Mouse (Mus musculus): ENCODE data around the gene Iqcf3. TPM values are rescaled to one million over a fixed set of nuclear protein-coding genes. Genes with fewer than 3 reads are reported as not detected.
A peak's percentile ranks its signal among the peaks of the same experiment; 100 is the strongest.

Gene Iqcf3
- polyA plus RNA-seq, 1 experiment from 2014 or later, result not detected

- Histone ChIP-seq H3K4me3 (ENCODE audit: low read depth, low read length) (peak overlapping the region; percentile 70), H3K9me3 (replicated peaks; ENCODE audit: control insufficient read depth, low read length) (no peaks in the 10 kb centered on the region), H3K27me3 (replicated peaks; ENCODE audit: control insufficient read depth, insufficient read depth, low read length) (no peaks in the 10 kb centered on the region), H3K4me1 (ENCODE audit: control insufficient read depth, insufficient read depth, low read length) (peaks cover 38% of the 10 kb centered on the region), H3K27ac (ENCODE audit: low read depth, low read length) (peak overlapping the region; percentile 53; the same call in 1 of the 2 replicates), H3K4me2 (ENCODE audit: low read length) (peak overlapping the region; percentile 99), H3K9ac (ENCODE audit: low read length) (peak overlapping the region; percentile 79), H3K36me3 (ENCODE audit: control insufficient read depth, insufficient read depth, low read length) (peaks cover 26% of the 10 kb centered on the region)
- WGBS, result 45% methylated on average over 9 of the region's 9 CpGs
- ATAC-seq (no peak), DNase-seq (ENCODE audit: low spot score) (no peak)
These were observed 104.3 kb downstream of the Iqcf3 start for GRCm38 (mm10) chr9:106457163-106457559.

GRCm38 (mm10) chr9:106456325-106457162 lies 104.9 kb downstream of the Iqcf3 start:
- Histone ChIP-seq H3K27me3 (replicated peaks; ENCODE audit: control insufficient read depth, insufficient read depth, low read length) (no peaks in the 10 kb centered on the region), H3K27ac (ENCODE audit: low read depth, low read length) (peak overlapping the region; percentile 74), H3K4me2 (ENCODE audit: low read length) (peak overlapping the region; percentile 99), H3K9me3 (replicated peaks; ENCODE audit: control insufficient read depth, low read length) (no peaks in the 10 kb centered on the region), H3K36me3 (ENCODE audit: control insufficient read depth, insufficient read depth, low read length) (peaks cover 19% of the 10 kb centered on the region), H3K9ac (ENCODE audit: low read length) (peak overlapping the region; percentile 79), H3K4me1 (ENCODE audit: control insufficient read depth, insufficient read depth, low read length) (peaks cover 38% of the 10 kb centered on the region), H3K4me3 (ENCODE audit: low read depth, low read length) (peak overlapping the region; percentile 70)
- peak; percentile 67 for DNase-seq (ENCODE audit: low spot score)
- ATAC-seq, result no peak
- WGBS, result 27% methylated on average over 15 of the region's 15 CpGs

- WGBS, result under 1% methylated on average over 17 of the region's 17 CpGs
- peak overlapping the region; percentile 92 for H3K27ac ChIP-seq (ENCODE audit: low read depth, low read length)
- peak overlapping the region; percentile 99 for H3K4me2 ChIP-seq (ENCODE audit: low read length)
- H3K9ac ChIP-seq (ENCODE audit: low read length), result peak overlapping the region; percentile 79
- H3K4me1 ChIP-seq (ENCODE audit: control insufficient read depth, insufficient read depth, low read length), result peaks cover 38% of the 10 kb centered on the region
- peak; percentile 27; the same call in 1 of the 2 replicates for ATAC-seq
- DNase-seq (ENCODE audit: low spot score), result peak; percentile 70
- H3K9me3 ChIP-seq (replicated peaks; ENCODE audit: control insufficient read depth, low read length), result no peaks in the 10 kb centered on the region
- peaks cover 5% of the 10 kb centered on the region; the same call in 1 of the 2 replicates for H3K36me3 ChIP-seq (ENCODE audit: control insufficient read depth, insufficient read depth, low read length)
- no peaks in the 10 kb centered on the region for H3K27me3 ChIP-seq (replicated peaks; ENCODE audit: control insufficient read depth, insufficient read depth, low read length)
- H3K4me3 ChIP-seq (ENCODE audit: low read depth, low read length), result peak overlapping the region; percentile 70
These were observed 106.3 kb downstream of the Iqcf3 start for GRCm38 (mm10) chr9:106454888-106455681.

- H3K9ac ChIP-seq (ENCODE audit: low read length), result peak overlapping the region; percentile 79
- H3K27me3 ChIP-seq (replicated peaks; ENCODE audit: control insufficient read depth, insufficient read depth, low read length), result no peaks in the 10 kb centered on the region
- H3K36me3 ChIP-seq (ENCODE audit: control insufficient read depth, insufficient read depth, low read length), result no peaks in the 10 kb centered on the region
- H3K9me3 ChIP-seq (replicated peaks; ENCODE audit: control insufficient read depth, low read length), result no peaks in the 10 kb centered on the region
- DNase-seq (ENCODE audit: low spot score), result peak; percentile 48
- H3K4me2 ChIP-seq (ENCODE audit: low read length), result peak overlapping the region; percentile 99
- peaks cover 38% of the 10 kb centered on the region for H3K4me1 ChIP-seq (ENCODE audit: control insufficient read depth, insufficient read depth, low read length)
- ATAC-seq, result peak; percentile 21
- peak overlapping the region; percentile 92 for H3K27ac ChIP-seq (ENCODE audit: low read depth, low read length)
- under 1% methylated on average over 15 of the region's 20 CpGs for WGBS
- peak overlapping the region; percentile 70 for H3K4me3 ChIP-seq (ENCODE audit: low read depth, low read length)
These were observed 107.2 kb downstream of the Iqcf3 start for GRCm38 (mm10) chr9:106454071-106454761.

GRCm38 (mm10) chr9:106453271-106454070 lies 108.0 kb downstream of the Iqcf3 start, which contains the start of gene Pcbp4:
Gene Pcbp4 (plus strand): TSS chr9:106453291.
- Histone ChIP-seq H3K4me3 (ENCODE audit: low read depth, low read length) (peak within 1 kb of the TSS; percentile 70), H3K27me3 (replicated peaks; ENCODE audit: control insufficient read depth, insufficient read depth, low read length) (no peaks in the 10 kb centered on the region), H3K4me2 (ENCODE audit: low read length) (peak within 1 kb of the TSS; percentile 99), H3K36me3 (ENCODE audit: control insufficient read depth, insufficient read depth, low read length) (no peaks in the 10 kb centered on the region), H3K27ac (ENCODE audit: low read depth, low read length) (peak within 1 kb of the TSS; percentile 92), H3K9ac (ENCODE audit: low read length) (peak within 1 kb of the TSS; percentile 79), H3K9me3 (replicated peaks; ENCODE audit: control insufficient read depth, low read length) (no peaks in the 10 kb centered on the region), H3K4me1 (ENCODE audit: control insufficient read depth, insufficient read depth, low read length) (peaks cover 40% of the 10 kb centered on the region)
- WGBS, result under 1% methylated on average over 36 of the region's 74 CpGs
- peak; percentile 85 for DNase-seq (ENCODE audit: low spot score)
- peak; percentile 77 for ATAC-seq

Other genes starting within 250 kb of the Iqcf3 start
- gene Dusp7, start 193.0 kb downstream of the Iqcf3 start, polyA plus RNA-seq (2014; fragmentation: Nextera tagmentation; extraction: Ambion mirVana), result 10.2 and 11.3 TPM in 2 replicates
- gene Rpl29, start 132.2 kb downstream of the Iqcf3 start, polyA plus RNA-seq (2014; fragmentation: Nextera tagmentation; extraction: Ambion mirVana), result 718 and 924 TPM in 2 replicates
- gene Acy1, start 123.3 kb downstream of the Iqcf3 start, polyA plus RNA-seq (2014; fragmentation: Nextera tagmentation; extraction: Ambion mirVana), result 29.4 and 36.8 TPM in 2 replicates
- 5.5 and 5.9 TPM in 2 replicates for gene Abhd14b, start 114.2 kb downstream of the Iqcf3 start, polyA plus RNA-seq (2014; fragmentation: Nextera tagmentation; extraction: Ambion mirVana)
- gene Abhd14a, start 114.0 kb downstream of the Iqcf3 start, polyA plus RNA-seq (2014; fragmentation: Nextera tagmentation; extraction: Ambion mirVana), result 51.9 and 60.2 TPM in 2 replicates
- gene Pcbp4, start 108.3 kb downstream of the Iqcf3 start, polyA plus RNA-seq (2014; fragmentation: Nextera tagmentation; extraction: Ambion mirVana), result 199 and 226 TPM in 2 replicates
- 0.56 and 0.89 TPM in 2 replicates for gene Gpr62, start 95.7 kb downstream of the Iqcf3 start, polyA plus RNA-seq (2014; fragmentation: Nextera tagmentation; extraction: Ambion mirVana)
- 45.6 and 48.9 TPM in 2 replicates for gene Rrp9, start 85.7 kb downstream of the Iqcf3 start, polyA plus RNA-seq (2014; fragmentation: Nextera tagmentation; extraction: Ambion mirVana)
- 0.63 and 0.72 TPM in 2 replicates for gene Parp3, start 84.7 kb downstream of the Iqcf3 start, polyA plus RNA-seq (2014; fragmentation: Nextera tagmentation; extraction: Ambion mirVana)
- not detected in 2 replicates for gene Iqcf1, start 61.7 kb downstream of the Iqcf3 start, polyA plus RNA-seq (2014; fragmentation: Nextera tagmentation; extraction: Ambion mirVana)
- gene Iqcf5, start 47.1 kb downstream of the Iqcf3 start, polyA plus RNA-seq (2014; fragmentation: Nextera tagmentation; extraction: Ambion mirVana), result not detected in 2 replicates
- not detected in 2 replicates for gene Iqcf4, start 9.4 kb upstream of the Iqcf3 start, polyA plus RNA-seq (2014; fragmentation: Nextera tagmentation; extraction: Ambion mirVana)
- not detected in 2 replicates for gene Iqcf6, start 65.0 kb upstream of the Iqcf3 start, polyA plus RNA-seq (2014; fragmentation: Nextera tagmentation; extraction: Ambion mirVana)
- 6.7 and 10.4 TPM in 2 replicates for gene Grm2, start 94.5 kb upstream of the Iqcf3 start, polyA plus RNA-seq (2014; fragmentation: Nextera tagmentation; extraction: Ambion mirVana)
- 41.3 and 52.1 TPM in 2 replicates for gene Tex264, start 124.3 kb upstream of the Iqcf3 start, polyA plus RNA-seq (2014; fragmentation: Nextera tagmentation; extraction: Ambion mirVana)
- 4.6 and 5.3 TPM in 2 replicates for gene Rad54l2, start 227.6 kb upstream of the Iqcf3 start, polyA plus RNA-seq (2014; fragmentation: Nextera tagmentation; extraction: Ambion mirVana)

Measured in forebrain, embryonic 14.5 days (tissue).